Mouse (Mus musculus) left cerebral cortex, postnatal 25 days (tissue): ENCODE results near the gene Stx7. TPM values are rescaled to one million over a fixed set of nuclear protein-coding genes. Genes with fewer than 3 reads are reported as not detected.
"Not testable (repeated sequence)": the region's sequence is repeated elsewhere in the genome, so short reads cannot be mapped to it uniquely, and the experiment has no call there.

Experiments used
- DNase-seq, 2 experiments: peaks; one replicate each; pipeline ENCODE4 v3.0.0; 2022; ENCODE audit warnings: low spot score in 2 of 2, mixed read lengths in 1 of 2
- intact Hi-C: fragments of 180-260 bp; cut with DNase I; formaldehyde crosslinking; loops from one replicate; pipeline ENCODE4 v1.15.1; 2025
- total RNA-seq, 2 experiments: library from RNA; stranded (reverse); gene quantifications; 2 replicates each; pipeline ENCODE4 v1.2.3; 2021

The Stx7 gene
- total RNA-seq: 100 to 1,000 TPM; 128 to 129 TPM

GRCm38 (mm10) chr10:24149135-24149781 lies at the start of gene Stx7:
Stx7 (plus strand) TSS chr10:24149302.
- intact Hi-C loops: no loop called here
- peak; percentile 92 to 96 for DNase-seq

- DNase-seq: not testable (repeated sequence)
These were observed 47.3 kb upstream of the Stx7 start, which contains the start of gene Taar8c for GRCm38 (mm10) chr10:24101812-24102211. Taar8c (minus strand) TSS chr10:24101912.

GRCm38 (mm10) chr10:24103299-24103698 lies 45.8 kb upstream of the Stx7 start:
- intact Hi-C loops, DNase-seq: not testable (repeated sequence)

More at GRCm38 (mm10) chr10:24101812-24102211, 47.3 kb upstream of the Stx7 start, which contains the start of gene Taar8c:
- intact Hi-C loops: not testable (repeated sequence)

GRCm38 (mm10) chr10:24107747-24108146 lies 41.4 kb upstream of the Stx7 start:
- intact Hi-C loops: no loop called here
- DNase-seq: no peak

- intact Hi-C loops: no loop called here
These were observed 40.9 kb upstream of the Stx7 start for GRCm38 (mm10) chr10:24108236-24108635.

GRCm38 (mm10) chr10:24109434-24109833 lies 39.7 kb upstream of the Stx7 start, which contains the start of gene Taar9:
Taar9 (minus strand) TSS chr10:24109534.
- DNase-seq, intact Hi-C loops: not testable (repeated sequence)

More at GRCm38 (mm10) chr10:24108236-24108635, 40.9 kb upstream of the Stx7 start:
- DNase-seq: no peak

GRCm38 (mm10) chr10:24111116-24111778 lies 37.9 kb upstream of the Stx7 start:
- peak; percentile 9 to 33 for DNase-seq
- intact Hi-C loops: loop anchor here (10.0 kb wide), 1 partner anchor 136 kb away; the partner anchor contains the start of gene Taar5

GRCm38 (mm10) chr10:24131451-24132262 lies 17.4 kb upstream of the Stx7 start:
- intact Hi-C loops: loop anchor here (2.0 to 5.0 kb wide), 2 partner anchors 154 to 319 kb away; no protein-coding TSS in a partner anchor
- peak; percentile 64 to 70 for DNase-seq

- intact Hi-C loops: loop anchor here (5.0 kb wide), 1 partner anchor 155 kb away; no protein-coding TSS in a partner anchor
- DNase-seq: no peak
These were observed 16.8 kb upstream of the Stx7 start for GRCm38 (mm10) chr10:24132273-24132672.

GRCm38 (mm10) chr10:24133132-24133531 lies 16.0 kb upstream of the Stx7 start:
- intact Hi-C loops: loop anchor here (5.0 kb wide), 1 partner anchor 156 kb away; no protein-coding TSS in a partner anchor
- DNase-seq: no peak

- no peak for DNase-seq
- intact Hi-C loops: loop anchor here (5.0 kb wide), 1 partner anchor 157 kb away; no protein-coding TSS in a partner anchor
These were observed 14.9 kb upstream of the Stx7 start for GRCm38 (mm10) chr10:24134071-24134645.

- intact Hi-C loops: no loop called here
- no peak for DNase-seq
These were observed 10.4 kb upstream of the Stx7 start for GRCm38 (mm10) chr10:24138623-24139261.

- intact Hi-C loops: no loop called here
- DNase-seq: no peak
These were observed 6.4 kb upstream of the Stx7 start for GRCm38 (mm10) chr10:24142735-24143134.

- intact Hi-C loops: no loop called here
- no peak for DNase-seq
These were observed 984 bp downstream of the Stx7 start for GRCm38 (mm10) chr10:24150086-24150485.

GRCm38 (mm10) chr10:24158470-24159254 lies 9.6 kb downstream of the Stx7 start:
- intact Hi-C loops: no loop called here
- no peak for DNase-seq

GRCm38 (mm10) chr10:24159575-24159974 lies 10.5 kb downstream of the Stx7 start:
- intact Hi-C loops: no loop called here
- no peak for DNase-seq

- intact Hi-C loops: no loop called here
- DNase-seq: no peak
These were observed 11.2 kb downstream of the Stx7 start for GRCm38 (mm10) chr10:24160349-24160748.
